Mouse (Mus musculus) macrophage (primary cell): ENCODE data around the gene Trim69. TPM values are rescaled to one million over a fixed set of nuclear protein-coding genes. Genes with fewer than 3 reads are reported as not detected.

Source experiments
- H3K27ac ChIP-seq: fragments of 350-480 bp; formaldehyde crosslinking; 2 replicates; pipeline ENCODE4 v1.9.0; 2021
- H3K36me3 ChIP-seq: fragments of 350-480 bp; formaldehyde crosslinking; 2 replicates; pipeline ENCODE4 v1.9.0; 2021; ENCODE audit errors: inconsistent target
- H3K4me3 ChIP-seq: fragments of 350-480 bp; formaldehyde crosslinking; 2 replicates; pipeline ENCODE4 v1.9.0; 2021; ENCODE audit errors: inconsistent target
- H3K79me2 ChIP-seq: fragments of 350-480 bp; formaldehyde crosslinking; 2 replicates; pipeline ENCODE4 v1.9.0; 2021; ENCODE audit errors: inconsistent target
- WGBS: methylation state at CpG from one replicate; pipeline ENCODE4 v1.1.7; 2026; ENCODE audit warnings: inconsistent platforms; ENCODE audit not compliant: missing documents; 5-methylcytosine and 5-hydroxymethylcytosine counted together
- polyA plus RNA-seq: library from polyadenylated mRNA; stranded (reverse); fragments of 250-400 nt; gene quantifications from 3 replicates; pipeline ENCODE4 v1.2.4, GENCODE M21; 2018; ENCODE audit warnings: inconsistent platforms

The Trim69 gene
- polyA plus RNA-seq, 1 experiment from 2014 or later, result 0.07 TPM

DNA sequence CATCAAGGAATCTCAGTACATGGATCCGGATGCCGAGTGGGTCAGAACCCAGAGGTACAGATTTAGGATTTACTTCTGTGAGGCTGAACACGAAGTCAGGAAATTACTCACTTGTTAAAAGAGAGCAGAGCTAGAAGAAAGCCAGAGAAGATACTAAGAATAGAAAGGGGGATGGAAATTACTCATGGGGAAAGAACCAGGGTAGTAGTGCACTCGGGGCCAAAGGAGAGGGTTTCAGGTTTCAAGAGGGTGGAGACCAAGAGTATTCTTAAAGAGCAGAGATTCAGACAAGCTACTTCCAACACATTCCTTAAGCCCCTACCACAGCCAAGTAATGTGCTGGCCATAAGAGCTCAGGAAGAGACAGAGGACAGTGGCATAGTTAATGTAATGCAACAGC, 1.0 kb downstream of the Trim69 start:
- peak overlapping the region; percentile 99 for H3K27ac ChIP-seq
- H3K36me3 ChIP-seq, result no peaks in the 10 kb centered on the region
- no peak overlapping the region for H3K4me3 ChIP-seq
- 21% methylated on average over 4 of the region's 4 CpGs for WGBS
- no peaks in the 10 kb centered on the region for H3K79me2 ChIP-seq

DNA sequence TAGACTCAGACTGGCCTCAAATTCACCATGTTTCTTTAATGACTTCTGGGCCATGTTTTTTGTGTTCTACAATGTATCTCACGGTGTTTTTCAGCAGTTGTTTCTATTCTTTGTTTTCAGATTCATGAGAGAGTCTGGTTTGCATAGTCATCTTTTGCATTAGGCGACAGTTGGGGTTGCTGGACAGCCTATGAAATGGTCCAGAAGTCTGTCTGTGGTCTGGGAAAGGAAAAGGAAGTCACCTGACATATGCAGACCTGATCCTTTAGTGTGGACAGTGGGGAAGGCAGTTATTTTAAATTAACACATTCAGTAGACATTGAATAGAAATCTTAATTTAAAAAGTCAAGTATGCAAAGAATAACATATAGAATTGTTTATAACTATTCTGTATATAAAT, 2.0 kb downstream of the Trim69 start:
- WGBS, result 28% methylated on average over 2 of the region's 2 CpGs
- H3K79me2 ChIP-seq, result no peaks in the 10 kb centered on the region
- no peak overlapping the region for H3K4me3 ChIP-seq
- H3K27ac ChIP-seq, result peak overlapping the region; percentile 99
- H3K36me3 ChIP-seq, result no peaks in the 10 kb centered on the region

DNA sequence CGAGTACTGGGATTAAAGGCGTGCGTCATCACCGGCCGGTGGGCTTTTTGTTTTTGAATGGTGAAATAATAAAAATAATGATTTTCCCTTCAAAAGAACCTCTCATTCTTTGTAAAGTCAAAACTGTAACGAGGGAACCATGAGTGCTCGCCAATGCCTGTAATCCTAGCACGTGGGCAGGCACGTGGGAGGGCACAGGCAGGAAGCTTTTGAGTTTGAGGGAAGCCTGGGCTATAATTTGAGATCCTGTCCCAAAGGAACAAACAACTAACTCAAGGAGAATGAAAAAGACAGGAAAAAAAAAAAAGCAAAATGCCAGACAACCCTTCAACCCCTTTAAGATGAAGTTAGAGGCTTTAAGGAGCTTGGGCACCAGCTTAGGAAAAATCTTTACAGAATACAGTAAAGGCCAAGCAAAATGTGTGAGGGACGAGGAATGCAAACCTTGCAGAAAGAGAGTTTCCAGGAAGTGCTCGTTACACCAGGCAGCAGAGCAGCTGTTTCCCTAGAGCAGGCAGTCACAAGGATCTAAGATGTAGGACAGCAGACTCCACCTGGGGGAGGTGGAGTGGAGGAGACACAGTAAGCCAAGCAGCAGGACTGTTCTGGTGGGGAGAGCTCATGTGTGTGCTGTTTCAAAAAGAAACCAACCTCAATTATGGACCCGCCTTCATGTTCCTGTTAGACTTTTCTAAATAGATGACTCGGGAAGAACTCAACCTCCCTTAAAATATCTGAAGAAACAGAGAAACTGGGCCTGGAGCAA, 3.1 kb downstream of the Trim69 start:
- H3K27ac ChIP-seq, result peak overlapping the region; percentile 99
- WGBS, result 50% methylated on average over 13 of the region's 13 CpGs
- no peaks in the 10 kb centered on the region for H3K36me3 ChIP-seq
- peak overlapping the region; percentile 20; the same call in 1 of the 2 replicates for H3K4me3 ChIP-seq
- no peaks in the 10 kb centered on the region for H3K79me2 ChIP-seq

DNA sequence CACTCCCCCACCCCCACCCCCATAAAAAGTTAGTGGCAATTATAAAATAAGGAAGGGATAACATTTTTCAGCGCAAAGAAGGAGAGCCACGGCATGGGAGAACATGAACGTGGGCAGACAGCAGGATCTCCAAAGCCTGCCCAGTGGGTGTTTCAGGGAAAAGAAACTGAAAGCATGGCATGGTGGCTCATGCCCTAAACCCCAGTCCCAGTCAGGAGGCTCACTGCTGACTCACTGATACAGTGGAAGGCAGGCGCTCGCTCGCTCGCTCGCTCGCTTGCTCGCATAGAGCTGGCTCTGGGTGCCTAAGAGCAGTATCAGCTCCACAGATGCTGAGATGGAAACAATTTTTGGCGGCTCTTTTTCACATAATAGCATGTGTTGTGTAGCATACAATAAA, 3.8 kb downstream of the Trim69 start:
- WGBS, result 2% methylated on average over 11 of the region's 11 CpGs
- Histone ChIP-seq H3K79me2 (no peaks in the 10 kb centered on the region), H3K36me3 (no peaks in the 10 kb centered on the region), H3K4me3 (peak overlapping the region; percentile 20; the same call in 1 of the 2 replicates), H3K27ac (peak overlapping the region; percentile 99)

DNA sequence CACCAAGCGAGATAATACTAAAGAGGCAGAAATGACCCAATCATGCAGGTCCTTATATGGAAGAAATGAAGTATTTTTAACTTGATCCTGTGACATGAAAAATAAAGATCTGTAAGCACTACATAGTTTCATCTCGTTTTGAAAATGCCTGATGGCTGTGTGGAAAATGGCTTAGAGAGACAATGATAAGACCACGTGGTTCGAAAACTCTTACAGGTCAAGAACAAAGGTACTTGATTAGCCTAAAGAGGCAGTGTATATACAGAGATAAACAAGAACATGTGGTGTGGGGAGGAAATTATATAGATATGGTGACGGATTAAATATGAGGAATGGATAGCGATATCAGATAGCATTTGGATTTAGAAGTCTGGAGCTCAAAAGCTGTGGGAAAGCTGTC, 10.8 kb downstream of the Trim69 start:
- Histone ChIP-seq H3K36me3 (no peaks in the 10 kb centered on the region), H3K79me2 (no peaks in the 10 kb centered on the region), H3K4me3 (no peak overlapping the region), H3K27ac (no peak overlapping the region)
- 92% methylated on average over 6 of the region's 6 CpGs for WGBS

DNA sequence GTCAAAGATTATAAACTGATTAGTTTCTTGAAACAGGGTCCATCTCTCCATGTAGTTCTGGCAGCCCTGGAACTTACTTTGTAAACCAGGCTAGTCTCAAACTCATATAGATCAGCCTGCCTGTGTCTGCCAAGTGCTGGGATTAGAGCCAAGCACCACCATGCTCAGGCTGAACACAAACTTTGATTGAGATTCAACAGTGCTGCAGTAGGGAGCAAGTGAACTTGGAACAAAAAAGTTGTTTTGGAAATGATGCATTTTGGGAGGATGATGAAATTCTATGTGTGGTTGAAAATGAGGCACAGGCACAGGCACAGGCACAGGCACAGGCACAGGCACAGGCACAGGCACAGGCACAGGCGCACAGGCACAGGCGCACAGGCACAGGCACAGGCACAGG, 11.7 kb downstream of the Trim69 start:
- no peaks in the 10 kb centered on the region for H3K36me3 ChIP-seq
- no CpG with 5 or more reads among the region's 2 CpGs for WGBS
- no peaks in the 10 kb centered on the region for H3K79me2 ChIP-seq
- no peak overlapping the region for H3K27ac ChIP-seq
- H3K4me3 ChIP-seq, result no peak overlapping the region

DNA sequence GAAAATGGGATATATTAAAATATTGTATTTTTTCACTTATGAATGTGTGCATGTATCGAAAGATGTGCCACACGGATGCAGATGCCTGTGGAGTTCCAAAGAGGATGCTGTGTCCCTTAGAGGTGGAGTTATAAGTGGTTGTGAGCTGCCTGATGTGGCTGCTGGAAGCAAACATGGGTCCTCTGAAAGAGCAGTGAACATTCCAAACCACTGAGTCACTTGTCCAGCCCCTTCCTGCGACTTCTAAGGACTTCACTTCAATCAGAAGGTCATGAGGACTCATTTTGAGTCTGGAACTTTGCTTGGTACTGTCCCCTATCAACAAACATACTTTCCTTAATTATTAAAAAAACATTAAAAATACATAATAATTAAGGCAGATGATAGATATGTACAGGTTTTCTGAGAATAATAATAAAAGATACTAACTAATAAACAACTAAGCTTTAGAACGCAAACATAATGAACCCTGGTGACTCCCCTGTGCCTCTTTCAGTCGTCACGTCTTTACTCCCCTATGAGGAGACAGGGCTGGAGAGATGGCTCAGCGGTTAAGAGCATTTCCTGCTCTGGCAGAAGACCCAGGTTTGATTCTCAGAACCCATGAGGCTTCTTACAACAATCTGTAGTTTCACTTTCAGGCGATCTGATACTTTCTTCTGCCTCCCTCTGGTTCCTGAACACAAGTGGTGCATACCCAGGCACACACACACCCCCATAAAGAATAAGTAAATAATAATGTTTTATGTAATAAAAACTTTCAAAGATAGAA, 19.7 kb downstream of the Trim69 start:
- H3K4me3 ChIP-seq, result no peak overlapping the region
- no peaks in the 10 kb centered on the region for H3K79me2 ChIP-seq
- WGBS, result 70% methylated on average over 8 of the region's 8 CpGs
- H3K36me3 ChIP-seq, result no peaks in the 10 kb centered on the region
- no peak overlapping the region for H3K27ac ChIP-seq

DNA sequence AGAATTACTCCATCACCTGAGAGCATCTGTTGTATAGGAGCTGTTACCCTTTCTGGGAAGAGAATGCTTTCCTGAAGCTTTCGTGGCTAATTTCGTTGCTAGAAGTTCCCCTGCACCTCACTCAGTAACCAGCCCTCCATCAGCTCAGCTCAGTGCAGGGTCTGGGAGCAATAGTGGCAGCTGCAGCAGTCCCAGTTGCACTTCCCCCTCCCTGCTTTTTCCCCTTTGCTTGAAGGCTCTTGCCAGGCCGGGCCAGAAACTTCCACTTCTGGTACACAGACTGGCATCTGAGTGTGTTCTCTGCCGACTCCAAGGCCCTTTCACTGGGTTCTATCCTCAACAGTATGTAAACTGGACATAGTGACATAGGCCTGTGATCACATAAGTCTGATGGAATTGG, 24.6 kb downstream of the Trim69 start:
- H3K27ac ChIP-seq, result no peak overlapping the region
- WGBS, result 37% methylated on average over 4 of the region's 4 CpGs
- H3K79me2 ChIP-seq, result no peaks in the 10 kb centered on the region
- H3K36me3 ChIP-seq, result no peaks in the 10 kb centered on the region
- no peak overlapping the region for H3K4me3 ChIP-seq

DNA sequence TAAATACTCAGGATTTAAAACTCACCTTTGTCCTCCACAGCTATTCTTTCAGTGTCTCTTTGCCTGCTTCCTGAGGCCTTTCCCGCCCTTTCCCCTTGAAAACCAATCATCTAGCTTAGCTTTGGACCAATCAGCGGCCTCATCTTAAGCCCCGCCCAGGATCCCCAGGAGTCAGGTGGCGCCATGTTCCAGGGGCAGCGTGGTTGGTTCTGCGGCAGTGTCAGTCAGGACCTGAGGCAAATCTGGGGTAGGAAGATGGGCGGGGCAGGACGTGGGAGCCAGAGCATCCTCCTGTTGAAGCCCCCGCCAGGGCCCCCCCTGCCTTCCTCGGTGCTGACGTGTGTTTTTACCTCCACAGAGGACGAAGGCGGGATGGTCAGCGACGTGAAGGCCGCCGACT, 25.6 kb downstream of the Trim69 start, which contains the start of the genes Patl2 and Terb2:
Gene Patl2, minus strand, starts transcription at position 84 of the 400 bp plus-strand sequence.
Gene Terb2, plus strand, starts transcription at position 167 of the 400 bp plus-strand sequence.
- H3K27ac ChIP-seq, result no peak within 1 kb of the TSS
- WGBS, result 90% methylated on average over 15 of the region's 17 CpGs
- no peak within 1 kb of the TSS for H3K4me3 ChIP-seq
- H3K79me2 ChIP-seq, result no peaks in the 10 kb centered on the region
- no peaks in the 10 kb centered on the region for H3K36me3 ChIP-seq

DNA sequence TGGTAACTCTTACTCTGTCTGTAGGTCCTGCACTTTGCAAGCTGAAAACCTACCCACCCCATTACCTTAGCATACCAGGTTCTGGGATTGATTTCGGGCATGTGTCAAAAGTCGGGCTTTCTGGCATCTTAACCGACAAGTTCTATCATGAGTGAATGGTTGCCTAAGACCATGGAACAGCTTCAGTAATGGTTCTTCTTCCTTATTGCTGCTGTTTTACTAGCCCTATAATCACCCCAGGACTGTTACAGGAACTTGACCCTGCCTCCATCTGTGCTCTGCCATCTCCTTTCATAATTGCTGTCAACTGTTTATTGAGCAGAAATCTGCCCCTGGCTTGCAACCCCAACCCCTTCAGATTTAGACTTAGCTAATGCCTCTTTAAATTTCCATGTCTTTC, 26.3 kb downstream of the Trim69 start:
- Histone ChIP-seq H3K4me3 (no peak overlapping the region), H3K79me2 (no peaks in the 10 kb centered on the region), H3K27ac (no peak overlapping the region), H3K36me3 (no peaks in the 10 kb centered on the region)
- 84% methylated on average over 3 of the region's 3 CpGs for WGBS

DNA sequence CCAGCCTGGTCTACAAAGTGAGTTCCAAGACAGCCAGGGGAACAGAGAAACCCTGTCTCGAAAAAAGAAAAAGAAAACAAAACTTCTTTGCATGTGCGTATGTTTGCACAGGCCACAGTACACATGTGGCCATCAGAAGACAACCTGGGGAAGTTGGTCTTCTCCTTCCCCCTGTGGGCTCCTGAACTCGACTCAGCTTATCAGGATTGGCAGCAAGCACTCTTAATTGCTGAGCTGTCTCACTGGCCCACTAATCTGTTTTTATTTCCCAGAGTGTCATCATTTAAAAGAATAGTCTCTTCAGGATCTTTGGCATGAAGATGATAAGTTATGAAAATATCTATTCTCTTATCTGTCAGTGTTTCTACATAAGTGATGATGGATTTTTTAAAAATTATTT, 31.3 kb downstream of the Trim69 start:
- Histone ChIP-seq H3K79me2 (no peaks in the 10 kb centered on the region), H3K36me3 (no peaks in the 10 kb centered on the region)
- WGBS, result 75% methylated on average over 3 of the region's 3 CpGs

DNA sequence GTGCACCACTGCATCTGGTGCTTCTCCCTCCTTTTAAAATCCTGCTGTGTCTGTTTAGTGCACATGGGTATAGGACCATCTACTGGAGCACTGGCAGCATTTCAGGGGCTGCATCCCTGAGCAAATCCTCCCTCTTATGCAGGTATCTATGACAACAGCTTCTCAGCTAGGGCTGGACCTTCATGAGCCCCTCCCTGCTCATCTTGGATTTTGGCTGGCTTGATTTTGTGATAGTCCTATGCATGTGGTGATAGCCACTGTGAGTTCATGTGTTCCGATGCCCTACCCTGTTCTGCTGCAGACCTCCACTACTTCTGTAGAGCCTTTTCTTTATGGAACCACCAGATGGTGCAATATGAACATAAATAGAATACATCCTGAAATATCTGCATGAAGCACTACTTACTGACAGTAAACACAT, 34.0 kb downstream of the Trim69 start:
- no peaks in the 10 kb centered on the region for H3K36me3 ChIP-seq
- 50% methylated on average over 1 of the region's 1 CpGs for WGBS
- H3K27ac ChIP-seq, result no peak overlapping the region
- H3K4me3 ChIP-seq, result no peak overlapping the region
- H3K79me2 ChIP-seq, result no peaks in the 10 kb centered on the region

More for the DNA sequence above, 31.3 kb downstream of the Trim69 start:
- Histone ChIP-seq H3K4me3 (no peak overlapping the region), H3K27ac (no peak overlapping the region)

DNA sequence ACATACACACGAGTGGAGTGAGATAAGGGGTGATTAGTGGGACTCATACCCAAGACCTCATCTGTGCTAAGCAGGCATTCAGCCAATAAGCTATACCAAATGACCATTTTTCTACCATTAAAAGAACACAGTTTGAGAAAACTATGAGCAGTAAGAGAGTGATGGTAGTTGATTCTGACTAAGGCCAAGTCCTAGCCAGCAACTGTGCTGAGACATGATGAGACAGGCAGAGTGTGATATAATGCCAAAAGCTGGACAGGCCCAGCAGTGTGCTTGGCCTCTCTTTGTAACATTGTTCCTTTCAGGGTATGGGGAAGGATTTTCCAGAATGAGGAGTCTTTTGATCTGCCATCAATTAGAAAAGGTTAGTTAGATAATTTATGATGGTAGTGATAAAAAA, 41.0 kb downstream of the Trim69 start:
- H3K4me3 ChIP-seq, result no peak overlapping the region
- H3K27ac ChIP-seq, result no peak overlapping the region
- no peaks in the 10 kb centered on the region for H3K79me2 ChIP-seq
- 80% methylated on average over 1 of the region's 1 CpGs for WGBS
- H3K36me3 ChIP-seq, result no peaks in the 10 kb centered on the region

DNA sequence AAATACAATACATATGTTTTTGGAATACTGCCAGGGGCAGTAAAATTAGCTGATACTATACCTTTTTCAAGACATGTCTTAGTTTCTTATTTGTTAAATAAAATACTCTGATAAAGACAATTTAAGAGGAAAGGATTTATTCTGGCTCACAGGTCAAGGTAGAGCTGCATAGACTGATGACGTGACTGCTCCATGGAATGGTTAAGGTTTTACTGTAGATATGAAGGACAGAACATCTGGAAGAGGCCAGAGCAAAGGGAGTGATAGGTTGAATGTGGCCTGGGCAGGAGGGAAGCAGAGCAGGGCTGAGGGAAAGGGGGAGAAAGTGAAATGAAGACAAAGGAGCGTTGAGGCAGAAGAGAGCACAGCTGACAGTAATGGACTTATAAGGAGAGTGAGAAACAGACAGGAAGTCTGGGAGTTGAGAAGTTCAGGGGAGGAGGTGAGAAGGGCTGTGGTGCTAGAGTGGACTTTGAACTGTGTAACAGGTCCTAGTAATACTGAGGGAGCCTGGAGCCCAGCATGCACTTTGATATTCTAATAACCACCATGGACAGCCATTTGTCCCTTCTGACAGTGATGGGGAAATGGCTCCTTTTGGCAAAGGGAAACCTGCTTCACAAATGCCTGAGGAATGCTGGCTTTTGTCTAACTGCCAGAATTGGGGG, 46.1 kb downstream of the Trim69 start:
- Histone ChIP-seq H3K79me2 (no peaks in the 10 kb centered on the region), H3K36me3 (no peaks in the 10 kb centered on the region), H3K27ac (no peak overlapping the region), H3K4me3 (no peak overlapping the region)
- 88% methylated on average over 2 of the region's 2 CpGs for WGBS
